Mouse (Mus musculus): ENCODE results near the gene Cetn4. TPM values are rescaled to one million over a fixed set of nuclear protein-coding genes. Genes with fewer than 3 reads are reported as not detected.

The Cetn4 gene
- polyA plus RNA-seq, 1 experiment from 2014 or later = 1.1 TPM

DNA sequence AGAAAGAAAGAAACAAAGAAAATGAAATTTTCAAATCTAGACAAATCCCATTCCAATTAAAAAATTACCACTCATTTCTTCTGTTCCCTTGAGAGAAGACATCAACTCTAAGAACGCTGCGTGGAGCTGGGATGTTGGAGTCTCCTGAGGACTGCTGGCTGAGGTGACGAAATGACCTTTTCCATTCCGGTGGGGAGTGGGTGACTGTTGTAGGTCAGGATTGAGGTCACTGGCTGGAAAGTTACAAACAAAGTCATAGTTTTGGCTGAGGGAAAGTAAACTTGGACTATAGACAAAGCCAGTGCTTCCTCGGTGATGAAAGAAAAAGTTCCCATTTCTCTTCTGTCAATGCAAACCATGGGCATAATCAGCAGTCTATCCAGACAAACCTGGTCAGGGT is 30.3 kb upstream of the Cetn4 start:
- Histone ChIP-seq H3K4me2 (no peak overlapping the region), H3K27me3 (ENCODE audit: control insufficient read depth, insufficient read depth, low read length) (no peaks in the 10 kb centered on the region; the same call in none of the 2 replicates), H3K4me1 (ENCODE audit: control insufficient read depth, insufficient read depth, low read length) (peaks cover 1% of the 10 kb centered on the region; the same call in 1 of the 2 replicates), H3K9me3 (ENCODE audit: control insufficient read depth, low read length) (no peaks in the 10 kb centered on the region), H3K27ac (ENCODE audit: low read depth, low read length) (no peak overlapping the region), H3K9ac (ENCODE audit: low read length) (no peak overlapping the region), H3K4me3 (ENCODE audit: low read depth, low read length) (no peak overlapping the region), H3K36me3 (ENCODE audit: control insufficient read depth, insufficient read depth, low read length) (no peaks in the 10 kb centered on the region)
- DNase-seq (ENCODE audit: low spot score, missing footprints) = no peak
- no peak for ATAC-seq (ENCODE audit: low FRiP score)
- 77% methylated on average over 5 of the region's 5 CpGs for WGBS

DNA sequence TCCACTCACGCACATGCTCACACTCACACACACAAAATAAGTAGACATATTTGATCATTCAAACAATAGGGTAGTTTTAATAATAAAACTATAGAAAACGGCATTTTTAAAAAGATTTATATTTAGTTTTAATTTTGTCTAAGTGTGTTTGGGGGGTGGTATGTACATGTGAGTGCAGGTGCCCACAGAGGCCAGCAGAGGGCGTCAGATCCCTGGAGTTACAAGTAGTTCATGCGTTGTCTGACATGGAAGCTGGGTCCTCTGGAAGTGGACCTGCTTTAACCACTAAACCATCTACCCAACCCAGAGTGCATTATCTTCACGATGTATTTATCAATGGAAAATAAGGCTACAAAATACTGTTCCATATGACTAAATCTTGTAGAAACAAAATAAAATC is 28.6 kb upstream of the Cetn4 start:
- no peaks in the 10 kb centered on the region; the same call in 1 of the 2 replicates for H3K27me3 ChIP-seq (ENCODE audit: control insufficient read depth, insufficient read depth, low read length)
- DNase-seq (ENCODE audit: low spot score, missing footprints) (no peak), ATAC-seq (ENCODE audit: low FRiP score) (no peak)
- H3K4me1 ChIP-seq (ENCODE audit: control insufficient read depth, insufficient read depth, low read length) = no peaks in the 10 kb centered on the region
- H3K27ac ChIP-seq (ENCODE audit: low read depth, low read length) = no peak overlapping the region
- no peaks in the 10 kb centered on the region for H3K9me3 ChIP-seq (ENCODE audit: control insufficient read depth, low read length)
- H3K36me3 ChIP-seq (ENCODE audit: control insufficient read depth, insufficient read depth, low read length) = no peaks in the 10 kb centered on the region
- no peak overlapping the region for H3K9ac ChIP-seq (ENCODE audit: low read length)
- H3K4me3 ChIP-seq (ENCODE audit: low read depth, low read length) = no peak overlapping the region
- 60% methylated on average over 5 of the region's 5 CpGs for WGBS
- no peak overlapping the region for H3K4me2 ChIP-seq

DNA sequence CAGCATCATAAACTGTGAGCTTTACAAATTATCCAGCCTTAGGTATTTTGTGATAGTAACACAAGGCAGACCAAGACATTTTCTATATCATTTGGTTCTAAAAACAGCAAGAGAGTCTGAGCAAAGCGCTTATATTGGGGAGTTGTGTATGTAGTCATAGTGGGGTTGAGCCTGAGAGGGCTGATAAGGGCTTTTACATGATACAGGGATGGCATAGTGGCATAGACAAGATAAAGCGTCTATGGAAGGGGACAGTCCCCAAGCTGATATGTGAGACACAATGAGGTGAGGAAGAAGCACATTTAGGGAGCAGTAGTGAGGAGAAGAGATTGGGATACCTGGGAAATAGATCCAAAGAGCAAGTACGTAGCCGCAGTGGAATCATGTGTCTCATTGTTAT is 21.5 kb upstream of the Cetn4 start:
- no peaks in the 10 kb centered on the region for H3K27me3 ChIP-seq (ENCODE audit: control insufficient read depth, insufficient read depth, low read length)
- H3K27ac ChIP-seq (ENCODE audit: low read depth, low read length) = no peak overlapping the region
- no peaks in the 10 kb centered on the region for H3K36me3 ChIP-seq (ENCODE audit: control insufficient read depth, insufficient read depth, low read length)
- WGBS = 93% methylated on average over 4 of the region's 4 CpGs
- H3K4me3 ChIP-seq (ENCODE audit: low read depth, low read length) = no peak overlapping the region
- no peak for ATAC-seq (ENCODE audit: low FRiP score)
- no peaks in the 10 kb centered on the region for H3K4me1 ChIP-seq (ENCODE audit: control insufficient read depth, insufficient read depth, low read length)
- no peaks in the 10 kb centered on the region for H3K9me3 ChIP-seq (ENCODE audit: control insufficient read depth, low read length)
- H3K9ac ChIP-seq (ENCODE audit: low read length) = no peak overlapping the region
- no peak overlapping the region for H3K4me2 ChIP-seq
- DNase-seq (ENCODE audit: low spot score, missing footprints) = no peak

DNA sequence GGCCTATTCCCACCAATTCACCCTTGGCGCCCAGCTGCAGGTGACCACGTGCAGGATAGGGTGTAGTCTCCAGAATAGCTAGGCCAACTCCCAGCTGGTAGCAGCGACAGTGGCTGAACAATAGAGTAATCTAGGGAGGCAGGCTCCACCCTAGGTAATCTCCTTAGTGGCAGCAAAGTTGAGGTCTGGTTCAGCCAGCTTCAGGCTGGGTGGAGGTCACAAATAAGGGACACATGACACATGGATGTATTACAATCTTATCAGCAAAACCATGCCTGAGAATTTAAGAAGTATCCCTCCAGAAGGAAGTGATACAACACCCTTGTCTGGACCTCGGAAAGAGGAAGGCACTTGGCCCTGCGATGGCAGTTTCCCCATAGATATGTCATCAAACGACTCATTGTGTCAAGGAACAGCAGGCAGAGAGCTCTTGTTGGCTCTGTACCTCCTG is 19.5 kb upstream of the Cetn4 start:
- Histone ChIP-seq H3K9ac (ENCODE audit: low read length) (no peak overlapping the region), H3K4me1 (ENCODE audit: control insufficient read depth, insufficient read depth, low read length) (no peaks in the 10 kb centered on the region), H3K4me2 (no peak overlapping the region), H3K4me3 (ENCODE audit: low read depth, low read length) (no peak overlapping the region), H3K27me3 (ENCODE audit: control insufficient read depth, insufficient read depth, low read length) (no peaks in the 10 kb centered on the region), H3K27ac (ENCODE audit: low read depth, low read length) (no peak overlapping the region), H3K9me3 (ENCODE audit: control insufficient read depth, low read length) (no peaks in the 10 kb centered on the region), H3K36me3 (ENCODE audit: control insufficient read depth, insufficient read depth, low read length) (no peaks in the 10 kb centered on the region)
- DNase-seq (ENCODE audit: low spot score, missing footprints) = no peak
- 70% methylated on average over 6 of the region's 6 CpGs for WGBS
- ATAC-seq (ENCODE audit: low FRiP score) = no peak

DNA sequence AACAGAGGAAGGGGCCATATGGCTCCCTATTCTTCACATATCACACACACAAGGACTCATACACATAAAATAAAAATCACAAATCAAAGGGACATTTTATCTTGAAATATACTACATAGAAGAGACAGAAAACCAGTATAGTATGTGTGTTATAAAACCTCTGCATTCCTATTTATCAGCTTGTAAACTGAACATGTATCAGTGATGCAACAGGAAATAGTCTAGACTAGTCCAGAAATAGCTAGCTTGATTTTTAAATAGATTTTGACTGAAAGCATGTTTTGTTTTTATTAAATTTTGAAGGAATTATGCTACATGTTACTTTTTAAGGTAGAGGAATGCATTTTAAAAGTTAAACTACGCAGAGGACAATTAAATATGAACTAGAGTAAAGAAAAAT is 17.5 kb upstream of the Cetn4 start:
- H3K27me3 ChIP-seq (ENCODE audit: control insufficient read depth, insufficient read depth, low read length) = no peaks in the 10 kb centered on the region

DNA sequence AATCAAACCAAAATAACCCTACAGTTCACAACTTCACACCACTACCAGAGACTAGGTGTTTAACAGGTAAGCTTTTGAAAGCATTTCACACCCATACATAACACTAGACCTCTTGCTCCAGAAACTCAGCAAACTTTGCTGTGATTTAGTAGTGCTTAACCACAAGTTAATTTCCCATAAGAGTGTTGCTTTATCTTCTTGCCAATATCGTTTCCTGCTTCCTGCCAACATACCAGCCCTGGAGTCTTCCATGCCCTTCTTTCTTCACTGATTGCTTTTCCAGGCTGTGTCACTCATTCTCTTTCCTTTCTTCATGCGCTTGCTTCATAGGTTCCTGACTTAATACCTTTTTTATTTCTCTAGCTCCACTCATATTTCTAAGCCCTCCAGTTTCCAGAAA is 16.0 kb upstream of the Cetn4 start:
- Histone ChIP-seq H3K9ac (ENCODE audit: low read length) (no peak overlapping the region), H3K9me3 (ENCODE audit: control insufficient read depth, low read length) (no peaks in the 10 kb centered on the region), H3K27me3 (ENCODE audit: control insufficient read depth, insufficient read depth, low read length) (no peaks in the 10 kb centered on the region), H3K27ac (ENCODE audit: low read depth, low read length) (no peak overlapping the region), H3K36me3 (ENCODE audit: control insufficient read depth, insufficient read depth, low read length) (no peaks in the 10 kb centered on the region), H3K4me3 (ENCODE audit: low read depth, low read length) (no peak overlapping the region), H3K4me2 (no peak overlapping the region), H3K4me1 (ENCODE audit: control insufficient read depth, insufficient read depth, low read length) (no peaks in the 10 kb centered on the region)
- DNase-seq (ENCODE audit: low spot score, missing footprints) (no peak), ATAC-seq (ENCODE audit: low FRiP score) (no peak)
- WGBS = 90% methylated on average over 2 of the region's 2 CpGs

More for the DNA sequence above, 17.5 kb upstream of the Cetn4 start:
- ATAC-seq (ENCODE audit: low FRiP score) (no peak), DNase-seq (ENCODE audit: low spot score, missing footprints) (no peak)
- WGBS = 88% methylated on average over 1 of the region's 1 CpGs
- Histone ChIP-seq H3K9ac (ENCODE audit: low read length) (no peak overlapping the region), H3K4me3 (ENCODE audit: low read depth, low read length) (no peak overlapping the region), H3K4me1 (ENCODE audit: control insufficient read depth, insufficient read depth, low read length) (no peaks in the 10 kb centered on the region), H3K27ac (ENCODE audit: low read depth, low read length) (no peak overlapping the region), H3K36me3 (ENCODE audit: control insufficient read depth, insufficient read depth, low read length) (no peaks in the 10 kb centered on the region), H3K4me2 (no peak overlapping the region), H3K9me3 (ENCODE audit: control insufficient read depth, low read length) (no peaks in the 10 kb centered on the region)

DNA sequence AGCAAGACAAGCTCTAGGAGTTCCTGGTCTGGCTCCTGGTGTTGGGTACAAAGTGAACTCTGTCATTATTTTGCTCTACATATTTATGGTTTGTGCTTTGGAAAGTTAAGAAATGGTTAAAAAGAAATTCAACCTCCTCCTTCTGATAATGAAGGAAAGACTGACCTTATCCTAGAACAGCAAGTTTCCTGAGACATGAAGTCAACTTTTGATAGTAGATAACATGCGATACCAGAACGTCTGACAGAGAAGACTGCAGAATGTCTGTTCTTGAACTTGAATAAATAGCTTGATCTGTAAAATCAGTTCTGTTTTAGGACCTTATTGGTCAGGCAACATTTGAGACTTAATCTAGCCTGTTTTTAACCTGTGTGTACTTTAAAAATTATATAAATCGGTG is 14.1 kb upstream of the Cetn4 start:
- WGBS = 90% methylated on average over 3 of the region's 3 CpGs
- ATAC-seq (ENCODE audit: low FRiP score) = no peak

DNA sequence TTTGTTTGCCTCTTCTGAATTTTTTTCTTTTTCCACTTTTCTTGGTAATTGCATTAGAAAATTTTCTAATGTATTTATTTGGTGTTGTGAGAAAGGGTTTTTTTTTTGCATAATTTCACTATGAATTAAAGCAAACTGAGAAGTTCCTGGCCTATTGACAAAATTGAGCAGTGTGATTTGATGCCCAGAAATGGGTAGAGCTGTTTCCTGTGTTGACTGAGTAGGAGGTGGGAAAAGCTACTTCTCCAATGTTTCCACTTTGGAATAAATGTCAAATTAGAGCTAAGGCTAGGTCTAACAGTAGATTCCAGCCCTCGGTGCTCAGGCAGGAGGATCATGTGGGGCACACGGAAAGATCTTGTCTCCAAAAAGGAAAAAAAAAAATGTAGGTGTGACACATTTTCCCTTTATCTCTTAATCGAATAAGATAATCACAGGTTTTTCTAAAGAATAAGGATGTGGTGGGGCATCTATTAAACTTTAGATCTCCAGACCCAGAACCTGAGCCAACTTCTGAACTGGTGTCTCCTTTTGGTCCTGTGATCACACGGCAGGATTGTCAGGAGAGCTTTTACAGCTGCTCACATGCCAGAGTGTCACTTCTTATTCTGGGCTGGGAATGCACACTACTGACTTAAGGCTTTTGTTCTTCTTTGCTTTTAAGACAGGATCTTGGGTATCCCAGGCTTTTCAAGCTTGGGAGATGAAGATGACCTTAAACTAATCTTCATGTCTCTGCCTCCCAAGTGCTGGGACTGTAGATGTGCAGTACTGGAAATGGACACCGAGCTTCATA is 13.0 kb upstream of the Cetn4 start:
- no peaks in the 10 kb centered on the region for H3K27me3 ChIP-seq (ENCODE audit: control insufficient read depth, insufficient read depth, low read length)
- H3K27ac ChIP-seq (ENCODE audit: low read depth, low read length) = no peak overlapping the region
- 90% methylated on average over 5 of the region's 5 CpGs for WGBS
- H3K4me3 ChIP-seq (ENCODE audit: low read depth, low read length) = no peak overlapping the region
- DNase-seq (ENCODE audit: low spot score, missing footprints) (no peak), ATAC-seq (ENCODE audit: low FRiP score) (no peak)
- H3K9me3 ChIP-seq (ENCODE audit: control insufficient read depth, low read length) = no peaks in the 10 kb centered on the region
- H3K4me2 ChIP-seq = no peak overlapping the region
- H3K9ac ChIP-seq (ENCODE audit: low read length) = no peak overlapping the region
- H3K4me1 ChIP-seq (ENCODE audit: control insufficient read depth, insufficient read depth, low read length) = no peaks in the 10 kb centered on the region
- H3K36me3 ChIP-seq (ENCODE audit: control insufficient read depth, insufficient read depth, low read length) = no peaks in the 10 kb centered on the region

More for the DNA sequence above, 14.1 kb upstream of the Cetn4 start:
- H3K4me3 ChIP-seq (ENCODE audit: low read depth, low read length) = no peak overlapping the region
- H3K27me3 ChIP-seq (ENCODE audit: control insufficient read depth, insufficient read depth, low read length) = no peaks in the 10 kb centered on the region
- no peak overlapping the region for H3K9ac ChIP-seq (ENCODE audit: low read length)
- H3K4me2 ChIP-seq = no peak overlapping the region
- H3K36me3 ChIP-seq (ENCODE audit: control insufficient read depth, insufficient read depth, low read length) = no peaks in the 10 kb centered on the region
- H3K4me1 ChIP-seq (ENCODE audit: control insufficient read depth, insufficient read depth, low read length) = no peaks in the 10 kb centered on the region
- DNase-seq (ENCODE audit: low spot score, missing footprints) = no peak
- H3K27ac ChIP-seq (ENCODE audit: low read depth, low read length) = no peak overlapping the region
- no peaks in the 10 kb centered on the region for H3K9me3 ChIP-seq (ENCODE audit: control insufficient read depth, low read length)

DNA sequence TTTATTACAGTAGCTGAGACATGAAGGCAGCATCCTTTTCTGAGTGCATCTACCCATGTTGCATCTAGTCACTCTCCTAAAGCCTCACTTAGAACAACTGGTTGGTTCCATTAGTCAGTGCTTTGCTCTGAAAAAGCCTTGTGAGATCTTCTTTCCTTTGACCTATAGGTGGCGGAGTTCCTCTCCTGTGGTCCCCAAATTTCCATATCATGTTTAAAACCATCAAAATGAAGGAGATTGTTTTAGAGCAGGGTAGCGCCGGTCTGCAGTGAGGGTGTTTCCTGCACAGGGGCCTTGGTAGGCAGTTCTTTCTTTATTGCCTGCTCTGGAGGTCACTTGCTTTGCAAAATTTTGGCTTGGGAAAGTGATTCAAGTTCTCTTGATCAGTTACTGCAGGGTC is 11.8 kb upstream of the Cetn4 start:
- H3K27me3 ChIP-seq (ENCODE audit: control insufficient read depth, insufficient read depth, low read length) = no peaks in the 10 kb centered on the region
- H3K4me2 ChIP-seq = no peak overlapping the region
- DNase-seq (ENCODE audit: low spot score, missing footprints) (peak; percentile 86), ATAC-seq (ENCODE audit: low FRiP score) (no peak)
- 53% methylated on average over 3 of the region's 3 CpGs for WGBS
- no peaks in the 10 kb centered on the region for H3K36me3 ChIP-seq (ENCODE audit: control insufficient read depth, insufficient read depth, low read length)
- H3K9me3 ChIP-seq (ENCODE audit: control insufficient read depth, low read length) = no peaks in the 10 kb centered on the region
- H3K4me1 ChIP-seq (ENCODE audit: control insufficient read depth, insufficient read depth, low read length) = no peaks in the 10 kb centered on the region
- H3K27ac ChIP-seq (ENCODE audit: low read depth, low read length) = no peak overlapping the region
- no peak overlapping the region for H3K4me3 ChIP-seq (ENCODE audit: low read depth, low read length)
- no peak overlapping the region for H3K9ac ChIP-seq (ENCODE audit: low read length)
